ENCODE assay signal across 11 mouse cellular contexts in genomic region chr1:136832305-136833152, GRCm38 (mm10).
DNase-seq lines count a peak whose midpoint lies in the region; ATAC-seq and TF ChIP-seq lines count a peak whose summit lies in the region.
"Had no signal": no experiment of that assay in that cellular context is flagged by ENCODE, and none has a peak within 500 bp of the region (broad histone marks: within the 10 kb centered on the region; RNA-seq: fewer than 3 reads in every experiment).

No protein-coding gene starts in this region.

- no peaks in the 10 kb centered on the region for H3K4me1 ChIP-seq in cerebellum, adult 2 months (ENCODE audit: control insufficient read depth, insufficient read depth, low read length)
- peaks cover 10% of the 10 kb centered on the region for H3K4me1 ChIP-seq in kidney, embryonic 15.5 days
- H3K4me1 ChIP-seq in lung, embryonic 14.5 days (ENCODE audit: insufficient read depth), result no peaks in the 10 kb centered on the region

- H3K36me3 ChIP-seq in kidney, embryonic 15.5 days, result no peaks in the 10 kb centered on the region
- H3K36me3 ChIP-seq in lung, embryonic 14.5 days (ENCODE audit: insufficient read depth), result no peaks in the 10 kb centered on the region

- WGBS in cerebellum, adult 2 months, result 43% methylated on average over 12 of the region's 12 CpGs
- 47% methylated on average over 12 of the region's 12 CpGs for WGBS in kidney, embryonic 15.5 days
- 31% methylated on average over 12 of the region's 12 CpGs for WGBS in lung, embryonic 14.5 days

- peak; percentile 10 to 16 for DNase-seq in cerebellum, postnatal 14 days
- no peak for DNase-seq in cerebellum, adult 2 months
- DNase-seq in kidney, adult 18-20 months, result no peak
- DNase-seq in NIH3T3 (ENCODE audit: low read depth), result peak; percentile 11
- peak; percentile 83 for DNase-seq in lung, embryonic 14.5 days
- DNase-seq in urinary bladder, adult 18-20 months (ENCODE audit: low spot score in 2 of 2), result no peak
- no peak for DNase-seq in urinary bladder, adult 2 months (ENCODE audit: low spot score)
- DNase-seq: thymus, postnatal 25 days had no signal

- H3K4me3 ChIP-seq in cerebellum, adult 2 months (replicated peaks; ENCODE audit: insufficient read depth, low read depth, low read length), result no peak overlapping the region
- H3K4me3 ChIP-seq in kidney, embryonic 15.5 days (replicated peaks), result no peak overlapping the region
- H3K4me3 ChIP-seq in lung, embryonic 14.5 days (ENCODE audit: low read depth, low read length), result no peak overlapping the region
- H3K4me3 ChIP-seq: erythroblast, embryonic 14.5 days had no signal

- TF ChIP-seq CTCF in cerebellum, adult 2 months (IDR thresholded peaks at IDR 0.05; ENCODE audit: borderline replicate concordance, insufficient read depth, low read depth, low read length), result no peak
- no peak for TF ChIP-seq CTCF in lung, embryonic 14.5 days (IDR thresholded peaks at IDR 0.05; ENCODE audit: low read depth)

- no peaks in the 10 kb centered on the region for H3K27me3 ChIP-seq in cerebellum, adult 2 months (ENCODE audit: control insufficient read depth, insufficient read depth, low read length)
- H3K27me3 ChIP-seq in kidney, embryonic 15.5 days, result no peaks in the 10 kb centered on the region
- no peaks in the 10 kb centered on the region for H3K27me3 ChIP-seq in lung, embryonic 14.5 days (ENCODE audit: insufficient read depth, low read length)

- no peak overlapping the region for H3K27ac ChIP-seq in cerebellum, adult 2 months (ENCODE audit: insufficient read depth, low read length)
- H3K27ac ChIP-seq in kidney, embryonic 15.5 days, result no peak overlapping the region
- no peak overlapping the region for H3K27ac ChIP-seq in lung, embryonic 14.5 days (ENCODE audit: low read depth)

- no peak for TF ChIP-seq POLR2A in cerebellum, adult 2 months (IDR thresholded peaks at IDR 0.05; ENCODE audit: borderline replicate concordance, insufficient read depth, low read length)

- no peak overlapping the region for H3K9ac ChIP-seq in kidney, embryonic 15.5 days
- H3K9ac ChIP-seq in lung, embryonic 14.5 days, result no peak overlapping the region

- peak; percentile 62 for ATAC-seq in kidney, embryonic 15.5 days (replicated peaks; ENCODE audit: low FRiP score)
- ATAC-seq in lung, embryonic 14.5 days (ENCODE audit: insufficient read depth), result peak; percentile 90
- ATAC-seq: CD4-positive, CD25-positive, alpha-beta regulatory T cell, adult 4 months had no signal

- no peaks in the 10 kb centered on the region for H3K9me3 ChIP-seq in kidney, embryonic 15.5 days (replicated peaks)
- H3K9me3 ChIP-seq in lung, embryonic 14.5 days (ENCODE audit: low read depth, low read length), result no peaks in the 10 kb centered on the region

- H3K4me2 ChIP-seq in kidney, embryonic 15.5 days, result no peak overlapping the region
- no peak overlapping the region for H3K4me2 ChIP-seq in lung, embryonic 14.5 days

Comparison
In these comparisons a context has a peak if more than half of its experiments do, and no peak if none do; other contexts are left out.
1. DNase-seq: peak in cerebellum, postnatal 14 days (2 of 2), NIH3T3 (single experiment) and lung, embryonic 14.5 days (single experiment); none in cerebellum, adult 2 months (0 of 2), kidney, adult 18-20 months (single experiment), urinary bladder, adult 18-20 months (0 of 2) and urinary bladder, adult 2 months (single experiment).